Mouse (Mus musculus) liver, embryonic 11.5 days (tissue): Measurements from ENCODE around the gene Pik3c2b. TPM values are rescaled to one million over a fixed set of nuclear protein-coding genes. Genes with fewer than 3 reads are reported as not detected.

Experiments used
- ATAC-seq: fragments of 200-750 bp; cut with Nextera tagmentation; replicated peaks from 2 replicates; pipeline ENCODE4 v1.8.0; 2017; ENCODE audit warnings: moderate number of reproducible peaks, mild to moderate bottlenecking, moderate TSS enrichment, moderate library complexity; ENCODE audit not compliant: low FRiP score
- DNase-seq: peaks from one replicate; pipeline ENCODE4 v3.0.0-alpha.2; 2017; ENCODE audit warnings: low spot score
- H3K27ac ChIP-seq: fragments of 300-500 bp; sonication (generic); 2 replicates; pipeline ENCODE4 v1.5.1; 2014; ENCODE audit warnings: mild to moderate bottlenecking, low read depth, low read length, control low read depth
- H3K27me3 ChIP-seq: fragments of 300-500 bp; sonication (generic); replicated peaks from 2 replicates; pipeline ENCODE4 v1.6.1; 2014; ENCODE audit warnings: low read length, mixed read lengths; ENCODE audit not compliant: control insufficient read depth, insufficient read depth
- H3K36me3 ChIP-seq: fragments of 300-500 bp; sonication (generic); 2 replicates; pipeline ENCODE4 v1.6.1; 2014; ENCODE audit warnings: mild to moderate bottlenecking, low read length, moderate library complexity, mixed read lengths; ENCODE audit not compliant: control insufficient read depth, insufficient read depth
- H3K4me1 ChIP-seq: fragments of 300-500 bp; sonication (generic); replicated peaks from 2 replicates; pipeline ENCODE4 v1.6.1; 2014; ENCODE audit warnings: low read length, mixed read lengths; ENCODE audit not compliant: control insufficient read depth, insufficient read depth
- H3K4me2 ChIP-seq: fragments of 300-500 bp; sonication (generic); 2 replicates; pipeline ENCODE4 v1.6.1; 2014; ENCODE audit warnings: mild to moderate bottlenecking, control low read depth, moderate library complexity
- H3K4me3 ChIP-seq: fragments of 300-500 bp; sonication (generic); 2 replicates; pipeline ENCODE4 v1.5.1; 2014; ENCODE audit warnings: low read depth, low read length, control low read depth
- H3K9ac ChIP-seq: fragments of 300-500 bp; sonication (generic); 2 replicates; pipeline ENCODE4 v1.6.1; 2014; ENCODE audit warnings: low read depth, low read length, control low read depth
- H3K9me3 ChIP-seq: fragments of 300-500 bp; sonication (generic); 2 replicates; pipeline ENCODE4 v1.6.1; 2016; ENCODE audit warnings: low read length, inconsistent platforms, mixed read lengths; ENCODE audit not compliant: control insufficient read depth
- WGBS: fragments of 180-500 bp; shearing (Covaris S2); extraction: QIAGEN DNeasy Blood & Tissue Kit; methylation state at CpG from one replicate; pipeline ENCODE4 v1.1.7; 2014; 5-methylcytosine and 5-hydroxymethylcytosine counted together
- polyA plus RNA-seq: library from polyadenylated mRNA; unstranded; fragments of >200 nt; fragmentation: Nextera tagmentation; extraction: Ambion mirVana; gene quantifications from 2 replicates; pipeline ENCODE4 v1.2.1, GENCODE M21; 2014

Gene Pik3c2b
- polyA plus RNA-seq, 1 experiment from 2014 or later, result 3.5 TPM

DNA sequence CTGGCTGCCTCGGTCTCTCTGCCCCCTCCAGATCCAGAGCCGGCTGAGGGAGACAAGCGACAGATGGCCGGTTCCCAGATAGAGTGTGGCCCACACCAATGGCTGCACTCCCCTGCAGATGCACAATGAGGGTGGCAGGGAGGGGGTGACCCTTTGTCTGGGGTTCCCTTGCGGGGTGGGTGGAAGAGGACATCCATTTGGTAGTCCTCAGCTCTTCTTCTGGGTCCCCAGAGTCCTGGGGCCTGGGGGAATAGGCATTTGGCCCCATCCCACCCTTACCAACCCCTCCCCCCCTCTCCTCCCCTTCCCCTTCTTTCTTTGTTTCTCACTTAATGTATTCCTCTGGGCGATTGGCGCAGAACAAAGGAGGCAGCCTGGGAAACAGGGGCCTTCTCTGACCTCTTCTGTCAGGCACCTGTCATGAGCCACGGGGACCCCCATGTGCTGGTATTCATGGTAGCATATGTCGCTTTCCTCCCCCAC is 34.7 kb downstream of the Pik3c2b start:
- ATAC-seq (no peak), DNase-seq (no peak)
- Histone ChIP-seq H3K36me3 (no peaks in the 10 kb centered on the region; the same call in 1 of the 2 replicates), H3K4me3 (no peak overlapping the region), H3K27ac (no peak overlapping the region), H3K27me3 (no peaks in the 10 kb centered on the region), H3K9ac (no peak overlapping the region), H3K9me3 (no peaks in the 10 kb centered on the region), H3K4me1 (peaks cover 34% of the 10 kb centered on the region), H3K4me2 (no peak overlapping the region)
- WGBS, result 65% methylated on average over 9 of the region's 9 CpGs

DNA sequence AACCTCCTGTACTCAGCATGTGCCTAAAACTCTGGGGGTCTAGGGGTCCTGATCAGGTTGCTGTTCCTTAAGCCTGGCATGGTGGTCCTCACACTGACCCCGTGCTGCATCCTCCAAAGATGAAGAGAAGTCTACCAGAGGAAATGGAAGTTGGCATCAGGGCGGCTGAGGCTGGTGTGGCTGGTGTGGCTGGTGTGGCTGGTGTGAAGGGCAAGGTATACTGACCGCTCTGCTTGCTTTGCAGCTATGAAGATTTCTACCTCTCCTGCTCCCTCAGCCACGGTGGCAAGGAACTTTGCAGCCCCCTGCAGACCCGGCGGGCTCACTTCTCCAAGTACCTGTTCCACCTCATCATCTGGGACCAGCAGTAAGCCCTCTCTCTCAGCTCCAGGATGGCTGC is 35.2 kb downstream of the Pik3c2b start:
- 82% methylated on average over 6 of the region's 6 CpGs for WGBS
- H3K36me3 ChIP-seq, result no peaks in the 10 kb centered on the region; the same call in 1 of the 2 replicates
- ATAC-seq, result no peak
- no peaks in the 10 kb centered on the region for H3K27me3 ChIP-seq
- no peak overlapping the region for H3K4me2 ChIP-seq
- H3K9ac ChIP-seq, result no peak overlapping the region
- no peak overlapping the region for H3K27ac ChIP-seq
- no peak for DNase-seq
- H3K4me3 ChIP-seq, result no peak overlapping the region
- H3K4me1 ChIP-seq, result peaks cover 34% of the 10 kb centered on the region
- H3K9me3 ChIP-seq, result no peaks in the 10 kb centered on the region

DNA sequence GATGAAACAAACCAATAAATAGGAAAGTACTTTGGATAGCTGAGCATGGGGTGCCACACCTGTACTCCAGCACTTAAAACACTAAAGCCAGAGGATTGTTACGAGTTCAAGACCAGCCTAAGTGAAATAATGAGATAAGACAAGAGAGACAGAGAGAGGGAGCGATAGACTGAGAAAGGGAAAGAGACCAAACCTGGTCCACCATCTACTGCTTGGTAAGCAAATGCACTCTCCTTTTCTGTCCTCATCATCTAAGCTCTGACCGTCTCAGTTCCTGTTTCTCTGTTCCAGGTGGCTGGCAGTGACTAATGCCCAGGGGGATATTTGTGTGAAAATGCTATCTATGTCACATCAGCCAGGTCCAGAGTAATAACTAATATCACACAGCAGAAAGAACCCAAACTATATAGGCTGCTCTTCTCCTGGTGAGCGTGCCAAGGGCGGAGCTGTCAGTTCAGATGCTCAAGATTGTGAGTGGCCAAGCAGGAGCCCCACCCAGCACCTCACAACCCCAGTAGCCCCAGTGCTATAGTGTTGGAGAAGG is 37.6 kb downstream of the Pik3c2b start:
- Histone ChIP-seq H3K4me2 (no peak overlapping the region), H3K4me3 (no peak overlapping the region), H3K36me3 (no peaks in the 10 kb centered on the region), H3K9me3 (no peaks in the 10 kb centered on the region), H3K4me1 (peaks cover 21% of the 10 kb centered on the region), H3K27me3 (no peaks in the 10 kb centered on the region), H3K27ac (no peak overlapping the region), H3K9ac (no peak overlapping the region)
- ATAC-seq (no peak), DNase-seq (no peak)
- WGBS, result 74% methylated on average over 5 of the region's 5 CpGs

DNA sequence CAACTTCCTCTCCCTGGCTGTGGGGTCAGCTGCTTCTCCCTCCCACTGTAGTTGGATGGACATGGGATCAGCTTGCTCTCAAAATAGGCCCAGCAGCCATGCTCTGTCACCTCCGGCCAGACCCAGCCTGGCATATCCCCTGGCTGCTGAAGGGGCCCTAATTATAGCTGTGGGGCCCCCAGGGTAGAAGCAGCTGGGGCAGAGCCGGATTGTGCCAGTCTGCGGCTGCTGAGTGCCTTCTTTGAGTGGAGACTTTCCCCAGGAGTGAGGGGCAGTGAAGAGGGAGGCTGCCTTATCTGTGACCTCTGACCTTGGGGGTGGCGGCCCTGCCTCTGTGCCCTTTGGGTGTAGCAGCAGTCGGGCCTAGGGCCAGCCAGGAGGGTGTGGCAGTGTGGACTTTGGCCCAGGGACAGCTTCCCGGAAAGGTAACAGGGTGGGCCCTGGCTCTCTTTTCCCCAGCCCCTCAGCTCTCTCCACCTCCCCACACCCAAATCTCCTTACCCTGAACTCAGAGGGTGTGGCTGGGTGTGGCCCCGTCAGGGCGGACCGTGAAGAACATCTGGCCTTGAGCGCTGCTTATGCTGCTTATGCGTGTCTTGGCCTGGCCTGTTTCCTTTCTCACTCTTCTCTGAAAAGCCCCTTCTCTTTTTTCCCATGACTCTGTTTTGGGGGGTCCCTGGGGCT is 38.6 kb downstream of the Pik3c2b start:
- DNase-seq, result no peak
- H3K9me3 ChIP-seq, result no peaks in the 10 kb centered on the region
- WGBS, result 32% methylated on average over 11 of the region's 11 CpGs
- H3K4me1 ChIP-seq, result peaks cover 21% of the 10 kb centered on the region
- no peak overlapping the region for H3K9ac ChIP-seq
- no peak overlapping the region for H3K27ac ChIP-seq
- no peaks in the 10 kb centered on the region for H3K27me3 ChIP-seq
- ATAC-seq, result peak; percentile 76
- H3K4me2 ChIP-seq, result peak overlapping the region; percentile 28
- H3K36me3 ChIP-seq, result no peaks in the 10 kb centered on the region
- no peak overlapping the region for H3K4me3 ChIP-seq

DNA sequence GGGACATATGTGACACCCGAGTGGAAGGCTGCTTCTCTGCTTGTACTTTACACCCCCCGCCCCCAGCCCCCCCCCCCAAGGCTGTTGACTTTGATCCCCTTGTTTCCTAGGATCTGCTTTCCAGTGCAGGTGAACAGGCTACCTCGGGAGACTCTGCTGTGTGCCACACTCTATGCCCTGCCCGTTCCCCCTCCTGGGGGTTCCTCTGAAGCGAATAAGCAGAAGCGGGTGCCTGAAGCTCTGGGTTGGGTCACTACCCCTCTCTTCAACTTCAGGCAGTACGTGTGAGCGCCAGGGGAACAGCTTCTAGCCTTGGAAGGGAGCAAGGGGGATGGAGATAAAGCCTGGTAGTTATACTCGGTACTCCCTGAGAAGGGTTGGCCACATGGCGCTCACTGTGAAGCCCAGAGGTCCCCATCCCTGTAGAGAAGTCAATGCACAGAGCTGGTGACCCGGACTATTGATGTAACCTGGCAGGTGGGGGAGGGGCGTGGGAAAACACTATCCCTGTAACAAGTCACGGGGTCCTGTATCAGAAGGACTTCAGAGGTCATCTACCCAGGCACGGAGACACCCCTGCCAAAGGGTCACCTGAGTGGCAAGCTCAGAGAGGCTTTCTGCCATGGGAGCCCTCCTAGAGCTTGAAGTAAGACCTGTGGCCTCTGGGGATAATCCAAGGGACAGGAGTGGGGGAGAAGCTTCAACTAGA is 39.4 kb downstream of the Pik3c2b start:
- no peaks in the 10 kb centered on the region for H3K27me3 ChIP-seq
- no peak overlapping the region for H3K4me3 ChIP-seq
- WGBS, result 72% methylated on average over 14 of the region's 14 CpGs
- H3K27ac ChIP-seq, result no peak overlapping the region
- H3K9me3 ChIP-seq, result no peaks in the 10 kb centered on the region
- ATAC-seq (no peak), DNase-seq (no peak)
- no peaks in the 10 kb centered on the region for H3K36me3 ChIP-seq
- H3K9ac ChIP-seq, result no peak overlapping the region
- peaks cover 21% of the 10 kb centered on the region for H3K4me1 ChIP-seq
- peak overlapping the region; percentile 28 for H3K4me2 ChIP-seq

- Histone ChIP-seq H3K4me2 (no peak overlapping the region), H3K9me3 (no peaks in the 10 kb centered on the region), H3K9ac (no peak overlapping the region), H3K27ac (no peak overlapping the region), H3K36me3 (no peaks in the 10 kb centered on the region), H3K4me3 (no peak overlapping the region), H3K4me1 (peaks cover 21% of the 10 kb centered on the region), H3K27me3 (no peaks in the 10 kb centered on the region)
- 95% methylated on average over 8 of the region's 8 CpGs for WGBS
- DNase-seq (no peak), ATAC-seq (no peak)
These were observed 39.9 kb downstream of the Pik3c2b start for GRCm38 (mm10) chr1:133085417-133085742.

DNA sequence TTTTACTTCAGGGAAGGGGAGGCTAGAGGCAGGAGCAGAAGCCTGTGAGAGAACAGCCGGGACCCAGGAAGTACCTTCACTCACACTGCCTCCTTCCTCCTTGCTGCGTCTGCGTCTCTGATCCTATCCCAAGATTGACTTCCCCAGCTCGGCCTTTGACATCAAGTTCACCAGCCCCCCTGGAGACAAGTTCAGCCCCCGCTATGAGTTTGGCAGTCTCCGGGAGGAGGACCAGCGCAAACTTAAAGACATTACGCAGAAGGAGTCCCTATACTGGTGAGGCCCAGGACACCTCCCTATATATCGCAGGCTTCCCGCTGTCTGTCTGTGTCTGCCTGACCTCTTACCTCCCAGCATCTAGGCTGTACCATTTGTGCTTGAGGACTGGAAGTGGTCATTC is 41.3 kb downstream of the Pik3c2b start:
- Histone ChIP-seq H3K36me3 (no peaks in the 10 kb centered on the region), H3K9me3 (no peaks in the 10 kb centered on the region), H3K9ac (no peak overlapping the region), H3K27ac (no peak overlapping the region), H3K4me1 (peaks cover 21% of the 10 kb centered on the region), H3K4me3 (no peak overlapping the region), H3K4me2 (no peak overlapping the region), H3K27me3 (no peaks in the 10 kb centered on the region)
- 85% methylated on average over 10 of the region's 10 CpGs for WGBS
- ATAC-seq (no peak), DNase-seq (no peak)

DNA sequence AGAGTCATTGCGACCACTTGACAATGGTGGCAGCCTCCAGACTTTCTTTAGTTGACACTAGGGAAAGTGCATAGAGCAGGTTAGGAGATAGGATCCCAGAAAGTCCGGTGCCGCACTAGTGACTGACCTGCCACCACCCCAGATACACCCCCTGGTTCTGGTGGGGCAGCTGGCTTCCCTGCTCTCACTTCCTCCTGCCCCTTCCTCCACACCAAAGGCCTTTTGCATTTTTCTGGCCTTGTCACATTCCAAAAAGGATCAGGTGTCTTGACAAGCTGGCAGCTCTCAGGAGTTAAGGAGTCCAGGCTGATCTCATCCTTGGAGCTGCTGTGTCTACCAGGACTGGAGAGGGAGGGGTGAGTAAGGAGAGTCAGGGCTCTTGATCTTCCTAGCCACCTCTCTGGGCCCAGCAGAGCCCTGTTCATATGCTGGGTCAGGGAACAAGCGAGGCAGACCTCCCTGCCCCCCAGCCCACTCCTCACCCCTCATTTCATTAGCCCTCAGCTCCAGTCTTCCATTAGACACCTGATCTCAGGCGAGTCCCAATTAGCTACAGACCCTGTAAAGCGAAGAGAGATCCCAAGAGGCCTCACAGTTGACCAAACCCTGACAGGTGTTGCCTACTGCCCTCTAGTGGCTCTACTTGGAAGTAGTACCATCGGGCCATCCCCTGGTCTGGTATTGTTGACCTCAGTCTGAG is 41.9 kb downstream of the Pik3c2b start:
- no peaks in the 10 kb centered on the region for H3K9me3 ChIP-seq
- H3K27ac ChIP-seq, result no peak overlapping the region
- H3K4me2 ChIP-seq, result no peak overlapping the region
- no peak for ATAC-seq
- H3K27me3 ChIP-seq, result no peaks in the 10 kb centered on the region
- peaks cover 21% of the 10 kb centered on the region for H3K4me1 ChIP-seq
- no peak overlapping the region for H3K9ac ChIP-seq
- WGBS, result 45% methylated on average over 7 of the region's 7 CpGs
- no peaks in the 10 kb centered on the region for H3K36me3 ChIP-seq
- no peak overlapping the region for H3K4me3 ChIP-seq
- DNase-seq, result peak; percentile 59
